Mouse (Mus musculus) spleen, adult 2 months (tissue): ENCODE data around the gene Mboat1. TPM values are rescaled to one million over a fixed set of nuclear protein-coding genes. Genes with fewer than 3 reads are reported as not detected.

Experiments
- DNase-seq, 2 experiments: peaks; one replicate each; pipeline versions ENCODE4 v3.0.0 to v3.0.0-alpha.2; 2012 to 2021; ENCODE audit warnings: low spot score in 2 of 2, low read depth in 1 of 2
- H3K27ac ChIP-seq: fragments of 200-500 bp; 2 replicates; pipeline ENCODE4 v1.5.1; 2012; ENCODE audit warnings: low read length, inconsistent platforms; ENCODE audit not compliant: insufficient read depth
- H3K27me3 ChIP-seq: fragments of 200-500 bp; 2 replicates; pipeline ENCODE4 v1.6.1; 2012; ENCODE audit warnings: mild to moderate bottlenecking, moderate library complexity, low read length, inconsistent platforms; ENCODE audit not compliant: control insufficient read depth, insufficient read depth
- H3K36me3 ChIP-seq: fragments of 200-500 bp; 2 replicates; pipeline ENCODE4 v1.6.1; 2012; ENCODE audit warnings: mild to moderate bottlenecking, low read length, inconsistent platforms; ENCODE audit not compliant: control insufficient read depth, insufficient read depth
- H3K4me1 ChIP-seq: fragments of 200-500 bp; 2 replicates; pipeline ENCODE4 v1.6.1; 2011; ENCODE audit warnings: inconsistent platforms; ENCODE audit not compliant: control insufficient read depth, insufficient read depth, insufficient read length
- H3K4me3 ChIP-seq: fragments of 200-500 bp; 2 replicates; pipeline ENCODE4 v1.5.1; 2011; ENCODE audit warnings: mild to moderate bottlenecking, inconsistent platforms; ENCODE audit not compliant: insufficient read depth, insufficient read length; ENCODE audit errors: extremely low read depth
- CTCF ChIP-seq: fragments of 200-500 bp; IDR thresholded peaks from 2 replicates; pipeline ENCODE4 v1.5.1; 2011; ENCODE audit warnings: mild to moderate bottlenecking, inconsistent platforms; ENCODE audit not compliant: insufficient read depth, insufficient read length, insufficient replicate concordance; ENCODE audit errors: extremely low read depth
- POLR2A ChIP-seq: fragments of 200-500 bp; IDR thresholded peaks from 2 replicates; pipeline ENCODE4 v1.6.1; 2011; ENCODE audit warnings: low read depth, low read length, inconsistent platforms
- WGBS: fragments of 180-500 bp; shearing (Covaris S2); methylation state at CpG from one replicate; pipeline ENCODE4 v1.1.7; 2018; 5-methylcytosine and 5-hydroxymethylcytosine counted together
- polyA plus RNA-seq: library from polyadenylated mRNA; depleted of rRNA; stranded (reverse); fragments of >200 nt; gene quantifications from 2 replicates; pipeline ENCODE4 v1.2.3, GENCODE M21; 2012

Gene Mboat1
- polyA plus RNA-seq, 1 experiment = 3.6 TPM

- TF ChIP-seq POLR2A = no peak
- TF ChIP-seq CTCF = no peak
- Histone ChIP-seq H3K27me3 (no peaks in the 10 kb centered on the region), H3K36me3 (no peaks in the 10 kb centered on the region), H3K4me3 (no peak overlapping the region), H3K4me1 (no peaks in the 10 kb centered on the region), H3K27ac (no peak overlapping the region)
- DNase-seq = no peak
- WGBS = 89% methylated on average over 7 of the region's 7 CpGs
Measured at GRCm38 (mm10) chr13:30219597-30219996, 83.3 kb downstream of the Mboat1 start.

DNA sequence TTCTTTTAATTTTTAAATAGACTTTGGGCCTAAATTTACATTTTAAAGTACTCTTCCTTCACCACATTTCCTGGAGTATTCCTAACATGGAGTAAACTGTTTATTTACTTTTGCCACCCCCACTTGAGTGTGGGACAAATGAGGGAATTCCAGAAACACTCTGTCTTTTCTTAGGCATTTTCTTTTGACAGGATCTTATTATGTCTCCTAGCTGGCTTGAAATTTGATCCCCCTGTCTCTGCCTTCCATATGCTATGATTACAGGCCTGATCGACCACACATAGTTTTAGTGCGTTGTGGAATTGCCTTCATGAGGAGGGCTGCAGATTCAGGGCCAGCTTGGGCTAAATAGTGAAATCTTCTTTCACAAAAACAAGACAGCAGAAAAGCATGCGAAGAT is 85.0 kb downstream of the Mboat1 start:
- no peak for DNase-seq
- TF ChIP-seq POLR2A (no peak), CTCF (no peak)
- Histone ChIP-seq H3K4me3 (no peak overlapping the region), H3K27ac (no peak overlapping the region), H3K36me3 (no peaks in the 10 kb centered on the region), H3K4me1 (no peaks in the 10 kb centered on the region), H3K27me3 (no peaks in the 10 kb centered on the region)
- WGBS = 83% methylated on average over 3 of the region's 3 CpGs

DNA sequence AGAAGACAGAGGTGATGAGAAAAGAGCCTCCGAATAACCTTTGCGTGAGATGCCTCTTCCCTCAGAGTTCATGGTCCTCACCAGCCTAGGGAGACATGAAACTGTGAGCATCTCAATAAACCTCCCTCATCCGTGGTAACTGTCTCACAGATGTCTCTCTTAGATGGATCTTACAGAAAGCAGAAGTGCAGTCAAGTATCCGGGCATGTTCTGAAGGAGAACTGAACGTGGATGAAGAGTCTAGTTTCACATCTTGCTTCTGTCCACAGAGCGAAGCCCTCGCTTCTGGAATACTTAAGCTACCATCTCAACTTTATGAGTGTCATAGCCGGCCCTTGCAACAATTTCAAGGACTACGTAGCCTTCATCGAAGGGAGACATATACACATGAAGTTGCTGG is 87.8 kb downstream of the Mboat1 start:
- DNase-seq = no peak
- H3K4me3 ChIP-seq = no peak overlapping the region
- H3K4me1 ChIP-seq = no peaks in the 10 kb centered on the region
- no peak for TF ChIP-seq POLR2A
- TF ChIP-seq CTCF = no peak
- H3K27ac ChIP-seq = no peak overlapping the region
- no peaks in the 10 kb centered on the region for H3K27me3 ChIP-seq
- no peaks in the 10 kb centered on the region for H3K36me3 ChIP-seq
- 86% methylated on average over 10 of the region's 10 CpGs for WGBS

DNA sequence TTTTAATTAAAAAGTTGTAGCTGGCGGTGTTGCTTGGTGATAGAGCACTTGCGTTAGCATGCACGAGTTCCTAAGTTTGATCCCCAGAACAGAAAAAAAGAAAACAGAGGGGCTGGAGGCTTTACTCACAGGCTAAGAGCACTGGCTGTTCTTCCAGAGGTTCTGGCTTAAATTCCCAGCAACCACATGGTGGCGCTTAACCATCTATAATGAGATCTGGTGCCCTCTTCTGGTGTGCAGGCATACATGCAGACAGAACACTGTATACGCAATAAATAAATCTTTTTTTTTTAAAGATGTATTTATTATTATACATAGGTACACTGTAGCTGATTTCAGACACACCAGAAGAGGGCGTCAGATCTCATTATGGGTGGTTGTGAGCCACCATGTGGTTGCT is 88.4 kb downstream of the Mboat1 start:
- TF ChIP-seq POLR2A (no peak), CTCF (no peak)
- DNase-seq = no peak
- H3K36me3 ChIP-seq = no peaks in the 10 kb centered on the region
- no peaks in the 10 kb centered on the region for H3K27me3 ChIP-seq
- WGBS = 92% methylated on average over 6 of the region's 6 CpGs
- no peaks in the 10 kb centered on the region for H3K4me1 ChIP-seq
- no peak overlapping the region for H3K4me3 ChIP-seq
- H3K27ac ChIP-seq = no peak overlapping the region

- TF ChIP-seq CTCF = no peak
- no peak for TF ChIP-seq POLR2A
- Histone ChIP-seq H3K36me3 (no peaks in the 10 kb centered on the region), H3K4me1 (no peaks in the 10 kb centered on the region), H3K27me3 (no peaks in the 10 kb centered on the region), H3K4me3 (no peak overlapping the region), H3K27ac (no peak overlapping the region)
- DNase-seq = no peak
- 90% methylated on average over 5 of the region's 5 CpGs for WGBS
Measured at GRCm38 (mm10) chr13:30228762-30229161, 92.5 kb downstream of the Mboat1 start.

- no peak for TF ChIP-seq POLR2A
- no peak for TF ChIP-seq CTCF
- WGBS = 91% methylated on average over 9 of the region's 9 CpGs
- Histone ChIP-seq H3K27me3 (no peaks in the 10 kb centered on the region), H3K4me1 (no peaks in the 10 kb centered on the region), H3K27ac (no peak overlapping the region), H3K4me3 (no peak overlapping the region), H3K36me3 (no peaks in the 10 kb centered on the region)
- DNase-seq = no peak
Measured at GRCm38 (mm10) chr13:30229625-30230139, 93.4 kb downstream of the Mboat1 start.

DNA sequence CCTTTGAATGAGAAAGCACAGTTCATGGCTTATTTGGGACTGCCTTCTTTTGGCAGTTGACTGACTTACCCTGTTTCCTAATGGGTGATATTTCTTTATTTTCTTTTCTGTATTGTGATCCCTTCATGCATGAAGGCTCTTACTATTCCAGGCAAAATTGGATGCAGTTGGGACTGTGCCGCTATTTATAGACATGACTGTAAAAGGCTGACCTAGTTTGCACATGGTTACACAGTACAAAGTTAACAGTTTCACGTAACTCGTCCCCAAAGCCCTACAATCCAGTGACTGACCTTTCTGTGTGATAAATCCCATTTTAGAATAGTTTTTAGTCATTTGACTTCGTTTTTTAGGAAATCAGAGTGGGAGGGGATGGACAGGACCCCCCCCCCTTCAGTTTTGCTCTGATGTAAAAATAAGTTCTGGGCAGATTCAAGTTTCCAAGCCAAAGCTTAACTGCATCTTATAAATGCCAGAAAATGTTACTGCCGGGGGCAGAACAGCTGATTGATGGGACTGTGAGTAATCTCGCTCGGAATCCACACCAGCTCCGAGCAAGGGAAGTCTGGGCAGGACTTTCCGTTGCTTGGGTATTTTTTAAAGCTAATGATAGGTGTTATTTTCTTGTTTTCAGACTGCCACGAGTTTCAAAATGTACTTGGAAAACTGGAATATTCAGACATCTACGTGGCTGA is 98.9 kb downstream of the Mboat1 start:
- H3K27me3 ChIP-seq = no peaks in the 10 kb centered on the region
- no peaks in the 10 kb centered on the region for H3K36me3 ChIP-seq
- no peak overlapping the region for H3K27ac ChIP-seq
- no peaks in the 10 kb centered on the region for H3K4me1 ChIP-seq
- 91% methylated on average over 11 of the region's 11 CpGs for WGBS
- H3K4me3 ChIP-seq = no peak overlapping the region
- TF ChIP-seq POLR2A (no peak), CTCF (no peak)
- DNase-seq = no peak
